Mouse (Mus musculus): Measurements from ENCODE around the gene Akap17b. TPM values are rescaled to one million over a fixed set of nuclear protein-coding genes. Genes with fewer than 3 reads are reported as not detected.

Akap17b gene
- polyA plus RNA-seq, 1 experiment from 2014 or later, result 4.3 TPM

- Histone ChIP-seq H3K4me3 (ENCODE audit: low read depth, low read length) (no peak overlapping the region), H3K9ac (ENCODE audit: low read length) (no peak overlapping the region), H3K36me3 (ENCODE audit: control insufficient read depth, insufficient read depth, low read length) (no peaks in the 10 kb centered on the region), H3K4me2 (no peak overlapping the region), H3K9me3 (ENCODE audit: control insufficient read depth, low read length) (no peaks in the 10 kb centered on the region), H3K4me1 (ENCODE audit: control insufficient read depth, insufficient read depth, low read length) (no peaks in the 10 kb centered on the region), H3K27ac (ENCODE audit: low read depth, low read length) (no peak overlapping the region), H3K27me3 (ENCODE audit: control insufficient read depth, insufficient read depth, low read length) (no peaks in the 10 kb centered on the region)
- no peak for DNase-seq (ENCODE audit: low spot score, missing footprints)
- ATAC-seq (ENCODE audit: low FRiP score), result no peak
- 70% methylated on average over 4 of the region's 4 CpGs for WGBS
These were observed 53.7 kb downstream of the Akap17b start for GRCm38 (mm10) chrX:36591539-36591938.

- no peak overlapping the region for H3K27ac ChIP-seq (ENCODE audit: low read depth, low read length)
- ATAC-seq (ENCODE audit: low FRiP score), result no peak
- no peak for DNase-seq (ENCODE audit: low spot score, missing footprints)
- H3K4me1 ChIP-seq (ENCODE audit: control insufficient read depth, insufficient read depth, low read length), result no peaks in the 10 kb centered on the region
- no peaks in the 10 kb centered on the region for H3K36me3 ChIP-seq (ENCODE audit: control insufficient read depth, insufficient read depth, low read length)
- no peak overlapping the region for H3K4me2 ChIP-seq
- H3K4me3 ChIP-seq (ENCODE audit: low read depth, low read length), result no peak overlapping the region
- H3K9me3 ChIP-seq (ENCODE audit: control insufficient read depth, low read length), result no peaks in the 10 kb centered on the region
- 70% methylated on average over 1 of the region's 1 CpGs for WGBS
- no peaks in the 10 kb centered on the region for H3K27me3 ChIP-seq (ENCODE audit: control insufficient read depth, insufficient read depth, low read length)
- no peak overlapping the region for H3K9ac ChIP-seq (ENCODE audit: low read length)
These were observed 54.1 kb downstream of the Akap17b start for GRCm38 (mm10) chrX:36591120-36591519.

DNA sequence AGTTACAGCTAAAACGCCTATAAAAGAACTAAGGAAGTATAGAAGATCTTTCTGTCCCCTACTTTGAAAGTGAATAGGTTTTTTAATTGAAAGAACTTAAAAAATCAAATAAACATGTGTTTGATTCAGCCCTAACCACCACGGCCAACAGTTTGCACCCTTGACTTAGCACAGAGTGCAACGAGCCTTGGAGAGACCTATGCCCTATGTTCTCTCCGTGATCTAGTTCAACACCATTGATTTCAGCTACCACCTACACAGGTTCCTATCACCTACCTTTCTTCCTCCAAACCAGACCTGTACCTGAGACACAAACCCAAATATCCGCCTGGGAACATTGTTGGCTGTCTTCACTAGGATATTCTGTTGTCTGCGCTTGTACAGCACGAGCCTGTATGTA lies 54.9 kb downstream of the Akap17b start:
- Histone ChIP-seq H3K36me3 (ENCODE audit: control insufficient read depth, insufficient read depth, low read length) (no peaks in the 10 kb centered on the region), H3K4me3 (ENCODE audit: low read depth, low read length) (no peak overlapping the region), H3K9me3 (ENCODE audit: control insufficient read depth, low read length) (no peaks in the 10 kb centered on the region), H3K9ac (ENCODE audit: low read length) (no peak overlapping the region), H3K4me2 (no peak overlapping the region), H3K27me3 (ENCODE audit: control insufficient read depth, insufficient read depth, low read length) (no peaks in the 10 kb centered on the region), H3K4me1 (ENCODE audit: control insufficient read depth, insufficient read depth, low read length) (no peaks in the 10 kb centered on the region), H3K27ac (ENCODE audit: low read depth, low read length) (no peak overlapping the region)
- 83% methylated on average over 7 of the region's 7 CpGs for WGBS
- DNase-seq (ENCODE audit: low spot score, missing footprints) (no peak), ATAC-seq (ENCODE audit: low FRiP score) (no peak)

GRCm38 (mm10) chrX:36587304-36588209 lies 57.6 kb downstream of the Akap17b start:
- Histone ChIP-seq H3K36me3 (ENCODE audit: control insufficient read depth, insufficient read depth, low read length) (no peaks in the 10 kb centered on the region), H3K4me2 (no peak overlapping the region), H3K27me3 (ENCODE audit: control insufficient read depth, insufficient read depth, low read length) (no peaks in the 10 kb centered on the region), H3K4me3 (ENCODE audit: low read depth, low read length) (no peak overlapping the region), H3K9me3 (ENCODE audit: control insufficient read depth, low read length) (no peaks in the 10 kb centered on the region), H3K27ac (ENCODE audit: low read depth, low read length) (no peak overlapping the region), H3K9ac (ENCODE audit: low read length) (no peak overlapping the region), H3K4me1 (ENCODE audit: control insufficient read depth, insufficient read depth, low read length) (no peaks in the 10 kb centered on the region)
- 68% methylated on average over 8 of the region's 8 CpGs for WGBS
- ATAC-seq (ENCODE audit: low FRiP score) (peak; percentile 83), DNase-seq (ENCODE audit: low spot score, missing footprints) (no peak)

DNA sequence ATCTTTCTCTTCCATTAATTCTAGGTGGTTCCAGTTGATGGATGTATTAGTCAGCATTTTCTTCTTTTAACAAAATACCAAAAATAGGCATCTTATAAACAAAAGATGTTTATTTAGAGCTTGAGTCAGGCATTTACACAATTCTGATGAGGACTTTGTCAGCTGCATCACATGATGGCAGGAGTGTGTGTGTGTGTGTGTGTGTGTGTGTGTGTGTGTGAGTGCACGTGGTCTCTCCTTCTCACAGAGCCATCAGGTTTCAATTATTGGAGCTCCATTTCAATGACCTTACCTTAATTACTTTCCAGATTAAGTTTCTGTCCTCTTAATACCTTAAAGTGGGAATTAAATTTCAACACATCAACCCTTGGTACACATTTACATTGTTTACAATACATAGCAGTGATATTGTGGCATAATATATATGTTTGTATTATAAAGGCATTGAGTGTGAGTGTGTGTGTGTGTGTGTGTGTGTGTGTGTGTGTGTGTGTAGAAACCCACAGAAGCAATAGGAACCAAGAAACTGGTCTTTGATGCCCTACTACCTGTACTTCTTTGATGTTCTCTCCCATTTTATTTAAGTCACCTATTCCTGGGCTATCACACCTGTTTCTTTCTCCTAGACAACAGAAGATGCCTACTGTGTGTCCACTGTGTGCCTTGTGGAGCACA lies 58.4 kb downstream of the Akap17b start:
- 0 out of 2 replicates have a peak, but pooled peaks have one; percentile 27 for ATAC-seq (ENCODE audit: low FRiP score)
- H3K27me3 ChIP-seq (ENCODE audit: control insufficient read depth, insufficient read depth, low read length), result no peaks in the 10 kb centered on the region
- no peak overlapping the region for H3K4me2 ChIP-seq
- DNase-seq (ENCODE audit: low spot score, missing footprints), result no peak
- WGBS, result 69% methylated on average over 1 of the region's 1 CpGs
- no peaks in the 10 kb centered on the region for H3K9me3 ChIP-seq (ENCODE audit: control insufficient read depth, low read length)
- no peak overlapping the region for H3K27ac ChIP-seq (ENCODE audit: low read depth, low read length)
- H3K4me3 ChIP-seq (ENCODE audit: low read depth, low read length), result no peak overlapping the region
- no peaks in the 10 kb centered on the region for H3K36me3 ChIP-seq (ENCODE audit: control insufficient read depth, insufficient read depth, low read length)
- no peaks in the 10 kb centered on the region for H3K4me1 ChIP-seq (ENCODE audit: control insufficient read depth, insufficient read depth, low read length)
- no peak overlapping the region for H3K9ac ChIP-seq (ENCODE audit: low read length)

DNA sequence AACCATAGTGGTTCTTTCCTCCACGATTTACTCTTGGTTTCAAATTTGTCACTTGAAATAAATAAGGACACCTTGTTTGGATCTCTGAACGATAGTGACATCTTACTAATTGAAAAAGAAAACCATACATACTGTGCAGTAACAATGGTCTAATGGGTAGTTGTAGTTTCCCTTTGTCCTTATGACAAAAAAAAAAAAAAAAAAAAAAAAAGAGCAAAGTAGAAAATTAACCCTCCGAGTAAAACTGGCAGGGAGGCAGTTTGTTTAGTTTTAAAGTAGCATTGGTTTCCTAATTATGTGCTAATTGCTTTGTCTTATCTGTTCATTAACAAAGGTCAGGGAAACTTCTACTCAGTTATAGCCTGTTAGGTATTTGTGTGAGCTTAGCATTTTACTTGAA lies 83.1 kb downstream of the Akap17b start:
- Histone ChIP-seq H3K36me3 (ENCODE audit: control insufficient read depth, insufficient read depth, low read length) (no peaks in the 10 kb centered on the region), H3K4me1 (ENCODE audit: control insufficient read depth, insufficient read depth, low read length) (no peaks in the 10 kb centered on the region), H3K9ac (ENCODE audit: low read length) (no peak overlapping the region), H3K4me3 (ENCODE audit: low read depth, low read length) (no peak overlapping the region), H3K27me3 (ENCODE audit: control insufficient read depth, insufficient read depth, low read length) (no peaks in the 10 kb centered on the region), H3K27ac (ENCODE audit: low read depth, low read length) (no peak overlapping the region), H3K4me2 (no peak overlapping the region), H3K9me3 (ENCODE audit: control insufficient read depth, low read length) (no peaks in the 10 kb centered on the region)
- DNase-seq (ENCODE audit: low spot score, missing footprints), result no peak
- WGBS, result 38% methylated on average over 3 of the region's 3 CpGs
- no peak for ATAC-seq (ENCODE audit: low FRiP score)

DNA sequence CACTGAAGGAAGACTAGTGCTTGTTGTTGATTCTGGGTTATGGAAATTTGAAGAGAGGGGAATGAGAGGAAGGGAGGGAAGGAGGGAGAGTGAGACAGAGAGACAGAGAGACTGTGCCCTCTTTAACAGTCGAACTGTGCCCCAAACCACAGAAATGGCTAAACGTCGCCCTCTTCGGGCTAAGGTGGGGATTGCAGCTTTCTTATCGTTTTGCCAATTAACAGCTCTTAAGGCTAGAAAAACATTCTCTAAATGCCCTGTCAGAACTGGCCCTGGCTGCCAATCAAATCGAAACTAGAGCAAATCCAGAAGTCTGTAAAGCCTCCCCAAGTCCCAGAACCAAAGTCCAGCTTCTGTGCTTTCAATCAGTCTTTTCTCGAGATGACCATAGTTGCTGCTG lies 83.5 kb downstream of the Akap17b start:
- Histone ChIP-seq H3K27ac (ENCODE audit: low read depth, low read length) (no peak overlapping the region), H3K9me3 (ENCODE audit: control insufficient read depth, low read length) (no peaks in the 10 kb centered on the region), H3K27me3 (ENCODE audit: control insufficient read depth, insufficient read depth, low read length) (no peaks in the 10 kb centered on the region), H3K4me1 (ENCODE audit: control insufficient read depth, insufficient read depth, low read length) (no peaks in the 10 kb centered on the region), H3K4me2 (no peak overlapping the region), H3K36me3 (ENCODE audit: control insufficient read depth, insufficient read depth, low read length) (no peaks in the 10 kb centered on the region), H3K9ac (ENCODE audit: low read length) (no peak overlapping the region), H3K4me3 (ENCODE audit: low read depth, low read length) (no peak overlapping the region)
- ATAC-seq (ENCODE audit: low FRiP score) (no peak), DNase-seq (ENCODE audit: low spot score, missing footprints) (peak; percentile 97)
- WGBS, result 15% methylated on average over 7 of the region's 7 CpGs

- no peak for ATAC-seq (ENCODE audit: low FRiP score)
- no peak for DNase-seq (ENCODE audit: low spot score, missing footprints)
- H3K27ac ChIP-seq (ENCODE audit: low read depth, low read length), result no peak overlapping the region
- H3K9ac ChIP-seq (ENCODE audit: low read length), result no peak overlapping the region
- no peak overlapping the region for H3K4me3 ChIP-seq (ENCODE audit: low read depth, low read length)
- WGBS, result 83% methylated on average over 4 of the region's 4 CpGs
- no peaks in the 10 kb centered on the region for H3K4me1 ChIP-seq (ENCODE audit: control insufficient read depth, insufficient read depth, low read length)
- no peaks in the 10 kb centered on the region for H3K9me3 ChIP-seq (ENCODE audit: control insufficient read depth, low read length)
- no peak overlapping the region for H3K4me2 ChIP-seq
- H3K36me3 ChIP-seq (ENCODE audit: control insufficient read depth, insufficient read depth, low read length), result no peaks in the 10 kb centered on the region
- H3K27me3 ChIP-seq (ENCODE audit: control insufficient read depth, insufficient read depth, low read length), result no peaks in the 10 kb centered on the region
These were observed 85.0 kb downstream of the Akap17b start for GRCm38 (mm10) chrX:36560170-36560569.

Data from midbrain, embryonic 11.5 days (tissue).